Mouse (Mus musculus): ENCODE results near the gene Dnph1. TPM values are rescaled to one million over a fixed set of nuclear protein-coding genes. Genes with fewer than 3 reads are reported as not detected.

Gene Dnph1
- polyA plus RNA-seq, 1 experiment from 2014 or later = 59.7 TPM

GRCm38 (mm10) chr17:46511059-46511710, 14.7 kb downstream of the Dnph1 start:
- no peak overlapping the region for H3K9ac ChIP-seq (ENCODE audit: low read depth, low read length)
- WGBS = 45% methylated on average over 11 of the region's 11 CpGs
- ATAC-seq (ENCODE audit: low FRiP score) = peak; percentile 53

GRCm38 (mm10) chr17:46513329-46513728, 16.8 kb downstream of the Dnph1 start:
- ATAC-seq (ENCODE audit: low FRiP score) = no peak
- 63% methylated on average over 2 of the region's 2 CpGs for WGBS
- H3K27me3 ChIP-seq (ENCODE audit: control insufficient read depth, insufficient read depth, low read length) = no peaks in the 10 kb centered on the region
- H3K9me3 ChIP-seq (ENCODE audit: control insufficient read depth, low read length) = no peaks in the 10 kb centered on the region
- no peaks in the 10 kb centered on the region for H3K4me1 ChIP-seq (replicated peaks; ENCODE audit: control insufficient read depth, insufficient read depth, low read length)
- no peaks in the 10 kb centered on the region for H3K36me3 ChIP-seq (ENCODE audit: control insufficient read depth, insufficient read depth, low read length)
- DNase-seq (ENCODE audit: low spot score) = no peak
- H3K9ac ChIP-seq (ENCODE audit: low read depth, low read length) = no peak overlapping the region
- H3K27ac ChIP-seq (ENCODE audit: low read depth, low read length) = no peak overlapping the region
- H3K4me3 ChIP-seq (ENCODE audit: low read depth, low read length) = no peak overlapping the region
- no peak overlapping the region for H3K4me2 ChIP-seq (replicated peaks; ENCODE audit: low read depth, low read length)

More at GRCm38 (mm10) chr17:46511059-46511710, 14.7 kb downstream of the Dnph1 start:
- Histone ChIP-seq H3K4me2 (replicated peaks; ENCODE audit: low read depth, low read length) (no peak overlapping the region), H3K4me1 (replicated peaks; ENCODE audit: control insufficient read depth, insufficient read depth, low read length) (no peaks in the 10 kb centered on the region), H3K27me3 (ENCODE audit: control insufficient read depth, insufficient read depth, low read length) (no peaks in the 10 kb centered on the region), H3K4me3 (ENCODE audit: low read depth, low read length) (no peak overlapping the region), H3K36me3 (ENCODE audit: control insufficient read depth, insufficient read depth, low read length) (no peaks in the 10 kb centered on the region), H3K9me3 (ENCODE audit: control insufficient read depth, low read length) (no peaks in the 10 kb centered on the region), H3K27ac (ENCODE audit: low read depth, low read length) (no peak overlapping the region)
- DNase-seq (ENCODE audit: low spot score) = peak; percentile 54

GRCm38 (mm10) chr17:46519971-46520370, 23.5 kb downstream of the Dnph1 start:
- H3K4me2 ChIP-seq (replicated peaks; ENCODE audit: low read depth, low read length) = no peak overlapping the region; the same call in 1 of the 2 replicates
- H3K9ac ChIP-seq (ENCODE audit: low read depth, low read length) = no peak overlapping the region

GRCm38 (mm10) chr17:46520385-46520979, 24.0 kb downstream of the Dnph1 start:
- H3K27ac ChIP-seq (ENCODE audit: low read depth, low read length) = no peak overlapping the region
- no peaks in the 10 kb centered on the region for H3K36me3 ChIP-seq (ENCODE audit: control insufficient read depth, insufficient read depth, low read length)
- DNase-seq (ENCODE audit: low spot score) (peak; percentile 26), ATAC-seq (ENCODE audit: low FRiP score) (no peak)
- no peak overlapping the region; the same call in 1 of the 2 replicates for H3K4me2 ChIP-seq (replicated peaks; ENCODE audit: low read depth, low read length)
- H3K27me3 ChIP-seq (ENCODE audit: control insufficient read depth, insufficient read depth, low read length) = peaks cover 4% of the 10 kb centered on the region; the same call in 1 of the 2 replicates
- no peak overlapping the region for H3K9ac ChIP-seq (ENCODE audit: low read depth, low read length)
- H3K4me1 ChIP-seq (replicated peaks; ENCODE audit: control insufficient read depth, insufficient read depth, low read length) = no peaks in the 10 kb centered on the region
- H3K9me3 ChIP-seq (ENCODE audit: control insufficient read depth, low read length) = no peaks in the 10 kb centered on the region
- WGBS = 46% methylated on average over 25 of the region's 25 CpGs
- no peak overlapping the region for H3K4me3 ChIP-seq (ENCODE audit: low read depth, low read length)

More at GRCm38 (mm10) chr17:46519971-46520370, 23.5 kb downstream of the Dnph1 start:
- ATAC-seq (ENCODE audit: low FRiP score) (no peak), DNase-seq (ENCODE audit: low spot score) (no peak)
- peaks cover 4% of the 10 kb centered on the region; the same call in 1 of the 2 replicates for H3K27me3 ChIP-seq (ENCODE audit: control insufficient read depth, insufficient read depth, low read length)
- 59% methylated on average over 10 of the region's 10 CpGs for WGBS
- H3K36me3 ChIP-seq (ENCODE audit: control insufficient read depth, insufficient read depth, low read length) = no peaks in the 10 kb centered on the region
- H3K27ac ChIP-seq (ENCODE audit: low read depth, low read length) = no peak overlapping the region
- no peaks in the 10 kb centered on the region for H3K9me3 ChIP-seq (ENCODE audit: control insufficient read depth, low read length)
- no peak overlapping the region for H3K4me3 ChIP-seq (ENCODE audit: low read depth, low read length)
- no peaks in the 10 kb centered on the region for H3K4me1 ChIP-seq (replicated peaks; ENCODE audit: control insufficient read depth, insufficient read depth, low read length)

GRCm38 (mm10) chr17:46521174-46521573, 24.7 kb downstream of the Dnph1 start:
- Histone ChIP-seq H3K27ac (ENCODE audit: low read depth, low read length) (no peak overlapping the region), H3K9me3 (ENCODE audit: control insufficient read depth, low read length) (no peaks in the 10 kb centered on the region), H3K27me3 (ENCODE audit: control insufficient read depth, insufficient read depth, low read length) (peaks cover 4% of the 10 kb centered on the region; the same call in 1 of the 2 replicates), H3K9ac (ENCODE audit: low read depth, low read length) (no peak overlapping the region), H3K4me2 (replicated peaks; ENCODE audit: low read depth, low read length) (no peak overlapping the region), H3K36me3 (ENCODE audit: control insufficient read depth, insufficient read depth, low read length) (no peaks in the 10 kb centered on the region), H3K4me1 (replicated peaks; ENCODE audit: control insufficient read depth, insufficient read depth, low read length) (no peaks in the 10 kb centered on the region), H3K4me3 (ENCODE audit: low read depth, low read length) (no peak overlapping the region)
- 80% methylated on average over 9 of the region's 9 CpGs for WGBS
- no peak for ATAC-seq (ENCODE audit: low FRiP score)
- DNase-seq (ENCODE audit: low spot score) = no peak

GRCm38 (mm10) chr17:46521963-46522668, 25.6 kb downstream of the Dnph1 start:
- Histone ChIP-seq H3K9me3 (ENCODE audit: control insufficient read depth, low read length) (no peaks in the 10 kb centered on the region), H3K4me1 (replicated peaks; ENCODE audit: control insufficient read depth, insufficient read depth, low read length) (no peaks in the 10 kb centered on the region), H3K4me2 (replicated peaks; ENCODE audit: low read depth, low read length) (no peak overlapping the region), H3K9ac (ENCODE audit: low read depth, low read length) (no peak overlapping the region; the same call in 1 of the 2 replicates), H3K27me3 (ENCODE audit: control insufficient read depth, insufficient read depth, low read length) (peaks cover 4% of the 10 kb centered on the region; the same call in 1 of the 2 replicates), H3K4me3 (ENCODE audit: low read depth, low read length) (no peak overlapping the region), H3K27ac (ENCODE audit: low read depth, low read length) (no peak overlapping the region), H3K36me3 (ENCODE audit: control insufficient read depth, insufficient read depth, low read length) (no peaks in the 10 kb centered on the region)
- DNase-seq (ENCODE audit: low spot score) (peak; percentile 31), ATAC-seq (ENCODE audit: low FRiP score) (no peak)
- WGBS = 30% methylated on average over 24 of the region's 24 CpGs

GRCm38 (mm10) chr17:46525065-46525464, 28.6 kb downstream of the Dnph1 start:
- H3K27ac ChIP-seq (ENCODE audit: low read depth, low read length) = no peak overlapping the region
- H3K27me3 ChIP-seq (ENCODE audit: control insufficient read depth, insufficient read depth, low read length) = no peaks in the 10 kb centered on the region; the same call in 1 of the 2 replicates
- DNase-seq (ENCODE audit: low spot score) (no peak), ATAC-seq (ENCODE audit: low FRiP score) (no peak)
- H3K36me3 ChIP-seq (ENCODE audit: control insufficient read depth, insufficient read depth, low read length) = no peaks in the 10 kb centered on the region
- no peaks in the 10 kb centered on the region for H3K9me3 ChIP-seq (ENCODE audit: control insufficient read depth, low read length)
- no peaks in the 10 kb centered on the region for H3K4me1 ChIP-seq (replicated peaks; ENCODE audit: control insufficient read depth, insufficient read depth, low read length)
- no peak overlapping the region for H3K4me2 ChIP-seq (replicated peaks; ENCODE audit: low read depth, low read length)
- no peak overlapping the region for H3K9ac ChIP-seq (ENCODE audit: low read depth, low read length)
- WGBS = 86% methylated on average over 10 of the region's 10 CpGs
- no peak overlapping the region for H3K4me3 ChIP-seq (ENCODE audit: low read depth, low read length)

- ATAC-seq (ENCODE audit: low FRiP score) = no peak
- Histone ChIP-seq H3K36me3 (ENCODE audit: control insufficient read depth, insufficient read depth, low read length) (no peaks in the 10 kb centered on the region), H3K4me1 (replicated peaks; ENCODE audit: control insufficient read depth, insufficient read depth, low read length) (no peaks in the 10 kb centered on the region), H3K27ac (ENCODE audit: low read depth, low read length) (no peak overlapping the region), H3K9ac (ENCODE audit: low read depth, low read length) (no peak overlapping the region), H3K4me3 (ENCODE audit: low read depth, low read length) (no peak overlapping the region), H3K27me3 (ENCODE audit: control insufficient read depth, insufficient read depth, low read length) (no peaks in the 10 kb centered on the region), H3K9me3 (ENCODE audit: control insufficient read depth, low read length) (no peaks in the 10 kb centered on the region), H3K4me2 (replicated peaks; ENCODE audit: low read depth, low read length) (no peak overlapping the region)
- DNase-seq (ENCODE audit: low spot score) = peak; percentile 88
- WGBS = 37% methylated on average over 12 of the region's 12 CpGs
Observed at GRCm38 (mm10) chr17:46525579-46526307, 29.2 kb downstream of the Dnph1 start.
